Mouse (Mus musculus) lung, adult 2 months (tissue): ENCODE results near the gene Odf2l. TPM values are rescaled to one million over a fixed set of nuclear protein-coding genes. Genes with fewer than 3 reads are reported as not detected.

Experiments used
- DNase-seq: peaks from one replicate; pipeline ENCODE4 v3.0.0; 2022
- H3K4me1 ChIP-seq: fragments of 200-500 bp; 2 replicates; pipeline ENCODE4 v1.6.1; 2011; ENCODE audit warnings: low read length; ENCODE audit not compliant: control insufficient read depth, insufficient read depth
- H3K4me3 ChIP-seq: fragments of 200-500 bp; replicated peaks from 2 replicates; pipeline ENCODE3; 2011; ENCODE audit warnings: low read depth, mild to moderate bottlenecking, control low read depth, low read length; ENCODE audit errors: extremely low read depth
- CTCF ChIP-seq: fragments of 200-500 bp; IDR thresholded peaks from 2 replicates; pipeline ENCODE4 v1.5.1; 2011; ENCODE audit warnings: mild to moderate bottlenecking, low read length, control low read depth; ENCODE audit not compliant: insufficient read depth
- POLR2A ChIP-seq: fragments of 200-500 bp; IDR thresholded peaks from 2 replicates; pipeline ENCODE4 v1.6.1; 2011; ENCODE audit warnings: low read depth, mild to moderate bottlenecking, control low read depth, low read length, borderline replicate concordance; ENCODE audit errors: extremely low read depth
- WGBS: fragments of 180-500 bp; shearing (Covaris S2); methylation state at CpG from one replicate; pipeline ENCODE4 v1.1.7; 2018; 5-methylcytosine and 5-hydroxymethylcytosine counted together
- polyA plus RNA-seq: library from polyadenylated mRNA; depleted of rRNA; stranded (reverse); fragments of >200 nt; gene quantifications from 2 replicates; pipeline ENCODE4 v1.2.3, GENCODE M21; 2012

Gene Odf2l
- polyA plus RNA-seq, 1 experiment = 2.6 TPM

- peak; percentile 26 for DNase-seq
- Histone ChIP-seq H3K4me1 (peaks cover 4% of the 10 kb centered on the region), H3K4me3 (peak overlapping the region; percentile 55)
- 43% methylated on average over 9 of the region's 9 CpGs for WGBS
- TF ChIP-seq POLR2A = no peak
- no peak for TF ChIP-seq CTCF
These were observed 16.4 kb upstream of the Odf2l start for GRCm38 (mm10) chr3:145101891-145102555.

GRCm38 (mm10) chr3:145103321-145103720 is 15.1 kb upstream of the Odf2l start:
- WGBS = 63% methylated on average over 2 of the region's 2 CpGs
- DNase-seq = no peak
- TF ChIP-seq CTCF (no peak), POLR2A (no peak)
- no peak overlapping the region for H3K4me3 ChIP-seq
- peaks cover 4% of the 10 kb centered on the region for H3K4me1 ChIP-seq

GRCm38 (mm10) chr3:145103770-145104169 is 14.6 kb upstream of the Odf2l start:
- TF ChIP-seq POLR2A (no peak), CTCF (no peak)
- no peak for DNase-seq
- peaks cover 4% of the 10 kb centered on the region for H3K4me1 ChIP-seq
- no peak overlapping the region for H3K4me3 ChIP-seq
- 65% methylated on average over 5 of the region's 5 CpGs for WGBS

GRCm38 (mm10) chr3:145105076-145105772 is 13.2 kb upstream of the Odf2l start:
- Histone ChIP-seq H3K4me3 (no peak overlapping the region), H3K4me1 (peaks cover 4% of the 10 kb centered on the region)
- 42% methylated on average over 5 of the region's 5 CpGs for WGBS
- DNase-seq = no peak
- TF ChIP-seq CTCF (no peak), POLR2A (no peak)

GRCm38 (mm10) chr3:145105773-145106504 is 12.4 kb upstream of the Odf2l start:
- 60% methylated on average over 5 of the region's 5 CpGs for WGBS
- Histone ChIP-seq H3K4me3 (no peak overlapping the region), H3K4me1 (peaks cover 4% of the 10 kb centered on the region)
- no peak for TF ChIP-seq POLR2A
- no peak for DNase-seq

GRCm38 (mm10) chr3:145115169-145115568 is 3.2 kb upstream of the Odf2l start:
- no peak for DNase-seq
- WGBS = 96% methylated on average over 2 of the region's 2 CpGs
- Histone ChIP-seq H3K4me1 (no peaks in the 10 kb centered on the region), H3K4me3 (no peak overlapping the region)
- TF ChIP-seq POLR2A = no peak
- TF ChIP-seq CTCF = no peak

GRCm38 (mm10) chr3:145117637-145118036 is 751 bp upstream of the Odf2l start:
- no peaks in the 10 kb centered on the region for H3K4me1 ChIP-seq
- no peak for TF ChIP-seq POLR2A
- no peak for TF ChIP-seq CTCF
- H3K4me3 ChIP-seq = no peak overlapping the region
- 77% methylated on average over 10 of the region's 10 CpGs for WGBS
- DNase-seq = no peak

- no peak for TF ChIP-seq CTCF
- TF ChIP-seq POLR2A = no peak
- no peaks in the 10 kb centered on the region for H3K4me1 ChIP-seq
- no peak for DNase-seq
- peak overlapping the region; percentile 99 for H3K4me3 ChIP-seq
- 2% methylated on average over 14 of the region's 14 CpGs for WGBS
These were observed 592 bp downstream of the Odf2l start for GRCm38 (mm10) chr3:145119002-145119358.

GRCm38 (mm10) chr3:145119425-145119824 is 1.0 kb downstream of the Odf2l start:
- 65% methylated on average over 7 of the region's 7 CpGs for WGBS
- H3K4me3 ChIP-seq = no peak overlapping the region
- TF ChIP-seq POLR2A = no peak
- TF ChIP-seq CTCF = no peak
- DNase-seq = no peak
- H3K4me1 ChIP-seq = no peaks in the 10 kb centered on the region
